Mouse (Mus musculus): ENCODE measurements around the gene Arl4d.

GRCm38 (mm10) chr11:101657528-101657885, 7.8 kb upstream of the Arl4d start:
- no peak for TF ChIP-seq CTCF (IDR thresholded peaks at IDR 0.05; ENCODE audit: borderline replicate concordance, control insufficient read depth, extremely low read depth, insufficient read depth, low read length, poor library complexity)
- TF ChIP-seq POLR2A (IDR thresholded peaks at IDR 0.05; ENCODE audit: control insufficient read depth, extremely low read depth, insufficient read depth, low read length, poor library complexity): no peak

All from thymus, adult 2 months (tissue).